Mouse (Mus musculus) cortical plate, adult 2 months (tissue): ENCODE data around the gene Cenpn. TPM values are rescaled to one million over a fixed set of nuclear protein-coding genes. Genes with fewer than 3 reads are reported as not detected.

Experiments
- H3K27ac ChIP-seq: fragments of 200-500 bp; 2 replicates; pipeline ENCODE4 v1.5.1; 2012; ENCODE audit warnings: low read length, control low read depth, inconsistent platforms; ENCODE audit not compliant: insufficient read depth
- H3K4me1 ChIP-seq: fragments of 200-500 bp; 2 replicates; pipeline ENCODE4 v1.6.1; 2011; ENCODE audit warnings: low read length; ENCODE audit not compliant: control insufficient read depth, insufficient read depth
- H3K4me3 ChIP-seq: fragments of 200-500 bp; 2 replicates; pipeline ENCODE4 v1.5.1; 2011; ENCODE audit warnings: mild to moderate bottlenecking, low read length, control low read depth; ENCODE audit not compliant: insufficient read depth
- CTCF ChIP-seq: fragments of 200-500 bp; IDR thresholded peaks from 2 replicates; pipeline ENCODE4 v1.5.1; 2011; ENCODE audit warnings: mild to moderate bottlenecking, control low read depth, low read length; ENCODE audit not compliant: insufficient read depth; ENCODE audit errors: extremely low read depth
- POLR2A ChIP-seq: fragments of 200-500 bp; IDR thresholded peaks from 2 replicates; pipeline ENCODE4 v1.6.1; 2011; ENCODE audit warnings: mild to moderate bottlenecking, low read length, control low read depth; ENCODE audit not compliant: insufficient read depth; ENCODE audit errors: extremely low read depth
- polyA plus RNA-seq: library from polyadenylated mRNA; depleted of rRNA; stranded (reverse); fragments of >200 nt; gene quantifications from 2 replicates; pipeline ENCODE4 v1.2.3, GENCODE M21; 2012; rRNA removed

The Cenpn gene
- 1.5 and 2.4 TPM in 2 replicates for polyA plus RNA-seq

GRCm38 (mm10) chr8:116921337-116922059, at the start of gene Cenpn, which contains the start of gene Cmc2:
TSS of gene Cenpn (plus strand) at chr8:116921730.
TSS of gene Cmc2 (minus strand) at chr8:116921455.
- Histone ChIP-seq H3K27ac (peak within 1 kb of the TSS; percentile 91), H3K4me3 (peak within 1 kb of the TSS; percentile 56), H3K4me1 (no peaks in the 10 kb centered on the region)
- TF ChIP-seq POLR2A = peak; percentile 99
- no peak for TF ChIP-seq CTCF

DNA sequence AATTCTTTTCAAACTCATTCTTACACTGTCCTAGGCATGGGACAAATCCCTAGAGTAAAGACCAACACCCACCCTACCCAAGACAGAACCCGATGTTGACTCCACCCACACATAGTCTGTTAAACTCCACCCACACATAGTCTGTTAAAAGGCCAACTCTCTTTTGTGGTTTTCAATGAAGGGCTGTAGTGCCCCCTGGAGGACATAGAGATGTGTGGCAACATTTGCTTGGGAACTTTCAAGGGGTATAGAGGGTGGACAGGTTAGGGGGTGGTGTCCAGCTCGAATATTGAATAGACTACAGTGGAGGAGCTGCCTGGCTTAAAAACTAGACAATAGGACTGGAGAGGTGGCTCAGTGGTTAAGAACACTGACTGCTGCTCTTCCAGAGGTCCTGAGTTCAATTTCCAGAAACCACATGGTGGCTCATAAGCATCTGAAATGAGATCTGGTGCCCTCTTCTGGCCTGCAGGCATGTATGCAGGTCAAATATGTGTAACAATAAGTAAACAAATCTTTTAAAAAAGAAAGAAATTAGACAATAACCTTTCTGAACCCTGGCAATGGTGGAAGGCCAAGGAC, 48.7 kb upstream of the Cenpn start:
- no peak for TF ChIP-seq POLR2A
- peak; percentile 43 for TF ChIP-seq CTCF
- H3K4me1 ChIP-seq = no peaks in the 10 kb centered on the region
- H3K27ac ChIP-seq = no peak overlapping the region
- H3K4me3 ChIP-seq = no peak overlapping the region

- no peak for TF ChIP-seq CTCF
- no peak for TF ChIP-seq POLR2A
- no peak overlapping the region for H3K27ac ChIP-seq
- H3K4me3 ChIP-seq = no peak overlapping the region
- H3K4me1 ChIP-seq = no peaks in the 10 kb centered on the region
These were observed 47.9 kb upstream of the Cenpn start for GRCm38 (mm10) chr8:116873586-116873985.

- TF ChIP-seq CTCF = no peak
- Histone ChIP-seq H3K27ac (no peak overlapping the region), H3K4me3 (no peak overlapping the region), H3K4me1 (no peaks in the 10 kb centered on the region)
These were observed 47.5 kb upstream of the Cenpn start for GRCm38 (mm10) chr8:116873986-116874385.

DNA sequence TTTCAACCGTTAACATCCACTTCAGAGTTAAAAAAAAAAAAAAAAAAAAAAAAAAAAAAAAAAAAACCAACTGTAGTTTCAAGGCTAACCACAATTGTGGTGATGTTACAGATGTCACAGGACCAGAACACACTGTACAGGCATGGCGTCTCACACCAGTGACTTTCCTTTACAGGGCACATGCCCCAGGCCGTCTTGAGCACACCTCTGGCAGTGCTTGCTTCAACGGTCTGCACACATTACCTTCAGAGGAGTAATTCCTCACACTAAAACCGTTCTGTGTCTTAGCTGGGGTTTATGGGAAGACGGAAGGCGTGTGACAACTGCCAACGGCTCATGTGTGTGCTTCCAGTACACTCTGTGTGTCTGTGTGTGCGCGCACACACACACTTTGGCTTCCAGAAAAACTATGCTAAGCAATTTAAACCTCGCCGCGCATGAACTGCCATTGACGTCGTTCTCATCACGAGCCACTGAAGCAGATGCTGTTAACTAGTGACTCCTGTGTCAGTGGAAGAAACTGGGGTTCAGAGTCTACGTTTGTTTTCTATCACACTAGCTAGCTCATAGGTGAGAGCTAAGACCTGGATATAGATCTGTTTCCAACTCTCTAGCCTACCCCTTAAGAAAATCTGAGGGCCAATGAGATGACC, 45.6 kb upstream of the Cenpn start:
- Histone ChIP-seq H3K4me1 (no peaks in the 10 kb centered on the region), H3K27ac (no peak overlapping the region), H3K4me3 (no peak overlapping the region)
- no peak for TF ChIP-seq POLR2A
- TF ChIP-seq CTCF = no peak

GRCm38 (mm10) chr8:116881396-116881795, 40.1 kb upstream of the Cenpn start:
- Histone ChIP-seq H3K4me1 (no peaks in the 10 kb centered on the region), H3K27ac (no peak overlapping the region), H3K4me3 (no peak overlapping the region)
- no peak for TF ChIP-seq POLR2A
- no peak for TF ChIP-seq CTCF

- Histone ChIP-seq H3K27ac (no peak overlapping the region), H3K4me3 (no peak overlapping the region), H3K4me1 (no peaks in the 10 kb centered on the region)
- no peak for TF ChIP-seq POLR2A
- no peak for TF ChIP-seq CTCF
These were observed 33.7 kb upstream of the Cenpn start for GRCm38 (mm10) chr8:116887813-116888212.

DNA sequence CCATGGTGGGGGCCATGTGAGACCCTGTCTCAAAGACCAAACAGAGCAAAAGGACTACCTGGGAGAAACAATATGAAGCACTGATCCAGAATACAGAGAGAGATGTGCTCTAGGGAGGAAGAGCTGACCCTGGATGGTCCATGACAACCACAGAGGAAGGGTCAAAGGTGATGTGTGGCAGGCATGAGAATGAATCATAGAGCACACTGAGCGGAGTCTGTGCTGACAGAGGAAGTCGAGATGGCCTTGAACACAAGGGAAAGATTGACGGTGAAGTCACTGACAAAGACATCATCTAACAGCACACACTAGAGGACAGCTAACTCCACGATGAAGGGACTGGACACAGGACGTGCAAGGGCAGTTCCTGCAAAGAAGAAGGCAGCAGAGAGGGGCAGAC, 30.1 kb upstream of the Cenpn start:
- Histone ChIP-seq H3K27ac (no peak overlapping the region), H3K4me1 (no peaks in the 10 kb centered on the region), H3K4me3 (no peak overlapping the region)
- TF ChIP-seq POLR2A (no peak), CTCF (no peak)

- Histone ChIP-seq H3K27ac (no peak overlapping the region), H3K4me3 (no peak overlapping the region), H3K4me1 (no peaks in the 10 kb centered on the region)
- no peak for TF ChIP-seq CTCF
- TF ChIP-seq POLR2A = no peak
These were observed 29.4 kb upstream of the Cenpn start for GRCm38 (mm10) chr8:116892130-116892529.

DNA sequence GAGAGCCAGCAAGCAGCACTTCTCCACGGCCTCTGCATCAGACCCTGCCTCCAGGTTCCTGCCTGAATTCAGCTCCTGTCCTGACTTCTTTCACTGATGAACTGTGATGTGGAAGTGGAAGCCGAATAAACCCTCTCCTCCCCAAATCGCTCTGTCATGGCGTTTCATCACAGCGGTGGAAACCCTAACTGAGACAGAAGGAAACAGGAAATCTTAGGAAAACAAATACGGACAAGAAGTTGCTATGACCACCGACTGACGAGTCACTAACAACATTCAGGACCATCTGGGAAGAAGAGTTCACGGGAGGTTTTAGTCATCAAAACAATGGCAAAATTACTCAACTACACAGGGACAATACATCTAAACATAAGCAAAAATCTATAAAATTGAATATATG, 28.9 kb upstream of the Cenpn start:
- Histone ChIP-seq H3K4me1 (no peaks in the 10 kb centered on the region), H3K4me3 (no peak overlapping the region), H3K27ac (no peak overlapping the region)
- TF ChIP-seq POLR2A (no peak), CTCF (no peak)
